Mouse (Mus musculus): ENCODE results near the gene Flot2. TPM values are rescaled to one million over a fixed set of nuclear protein-coding genes. Genes with fewer than 3 reads are reported as not detected.
A peak's percentile ranks its signal among the peaks of the same experiment; 100 is the strongest.
"Not testable (repeated sequence)": the region's sequence is repeated elsewhere in the genome, so short reads cannot be mapped to it uniquely, and the experiment has no call there.

Gene Flot2
- polyA plus RNA-seq, 1 experiment = 70.0 TPM

DNA sequence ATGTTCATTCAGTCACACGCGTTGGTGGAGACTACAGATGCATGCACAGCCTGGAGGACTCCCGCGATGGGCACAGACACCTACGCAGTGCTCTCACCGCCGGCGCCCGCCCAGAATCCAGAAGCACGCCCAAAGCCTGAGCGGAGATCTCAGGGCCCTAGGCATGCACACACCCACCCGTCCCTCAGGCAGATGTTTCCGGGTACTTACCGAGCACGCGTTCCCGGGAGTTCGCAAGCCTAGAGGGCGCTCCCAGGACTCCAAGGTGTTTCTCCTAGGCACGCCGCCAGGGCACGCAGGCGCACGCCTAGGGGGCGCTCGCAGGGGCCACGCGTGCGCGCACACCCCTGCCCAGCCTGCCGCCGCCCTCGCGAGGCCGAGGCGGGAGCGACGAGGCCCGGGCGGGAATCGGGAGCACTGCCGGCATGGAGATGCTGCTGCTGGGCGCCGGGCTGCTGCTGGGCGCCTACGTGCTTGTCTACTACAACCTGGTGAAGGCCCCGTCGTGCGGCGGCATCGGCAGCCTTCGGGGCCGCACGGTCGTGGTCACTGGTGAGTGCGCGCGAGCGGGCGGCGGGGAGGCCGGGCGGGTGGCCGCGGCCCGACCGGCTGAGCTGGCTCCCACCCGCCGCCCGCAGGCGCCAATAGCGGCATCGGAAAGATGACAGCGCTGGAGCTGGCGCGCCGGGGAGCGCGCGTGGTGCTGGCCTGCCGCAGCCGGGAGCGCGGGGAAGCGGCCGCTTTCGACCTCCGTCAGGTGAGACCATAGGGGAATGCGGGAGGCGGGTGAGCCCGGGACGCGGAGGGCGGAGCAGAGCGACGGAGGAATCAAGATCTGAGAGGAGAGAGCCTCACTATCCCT, 5.6 kb upstream of the Flot2 start, which contains the start of gene Dhrs13:
Dhrs13 (plus strand) TSS at position 334 of the 862 bp plus-strand sequence.
- H3K4me1 ChIP-seq (ENCODE audit: control insufficient read depth, insufficient read depth, low read length) = peaks cover 4% of the 10 kb centered on the region
- peak within 1 kb of the TSS; percentile 59 for H3K4me3 ChIP-seq (ENCODE audit: insufficient read depth, low read length)
- peak; percentile 89 for TF ChIP-seq CTCF (IDR thresholded peaks at IDR 0.05; ENCODE audit: borderline replicate concordance, insufficient read depth, low read length)
- TF ChIP-seq POLR2A (IDR thresholded peaks at IDR 0.05; ENCODE audit: low read depth, low read length) = peak; percentile 60
- peak within 1 kb of the TSS; percentile 55 for H3K27ac ChIP-seq (ENCODE audit: insufficient read depth, low read length)

DNA sequence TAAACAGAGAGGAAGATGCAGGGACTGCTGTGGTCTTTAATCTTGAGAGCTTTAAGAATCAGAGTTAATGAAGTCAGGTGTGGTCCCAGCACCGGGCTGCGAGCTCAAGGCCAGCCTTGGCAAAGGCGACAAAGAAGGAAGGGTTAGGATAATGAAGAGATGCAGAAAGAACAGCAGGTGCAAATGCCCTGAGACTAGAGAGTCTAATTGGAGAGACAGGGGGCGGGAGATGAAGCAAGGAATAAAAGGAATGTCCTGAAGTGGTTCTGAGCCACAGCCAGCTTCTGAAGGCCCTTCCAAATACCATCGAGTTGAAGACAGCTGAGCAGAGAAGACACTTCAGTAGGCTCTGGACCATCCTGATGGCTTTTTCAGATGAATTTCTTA, 4.9 kb upstream of the Flot2 start:
- TF ChIP-seq POLR2A (IDR thresholded peaks at IDR 0.05; ENCODE audit: low read depth, low read length) (no peak), CTCF (IDR thresholded peaks at IDR 0.05; ENCODE audit: borderline replicate concordance, insufficient read depth, low read length) (no peak)
- Histone ChIP-seq H3K4me1 (ENCODE audit: control insufficient read depth, insufficient read depth, low read length) (peaks cover 4% of the 10 kb centered on the region), H3K27ac (ENCODE audit: insufficient read depth, low read length) (0 out of 2 replicates have a peak overlapping the region, but pooled peaks have one; percentile 55), H3K4me3 (ENCODE audit: insufficient read depth, low read length) (peak overlapping the region; percentile 59)

DNA sequence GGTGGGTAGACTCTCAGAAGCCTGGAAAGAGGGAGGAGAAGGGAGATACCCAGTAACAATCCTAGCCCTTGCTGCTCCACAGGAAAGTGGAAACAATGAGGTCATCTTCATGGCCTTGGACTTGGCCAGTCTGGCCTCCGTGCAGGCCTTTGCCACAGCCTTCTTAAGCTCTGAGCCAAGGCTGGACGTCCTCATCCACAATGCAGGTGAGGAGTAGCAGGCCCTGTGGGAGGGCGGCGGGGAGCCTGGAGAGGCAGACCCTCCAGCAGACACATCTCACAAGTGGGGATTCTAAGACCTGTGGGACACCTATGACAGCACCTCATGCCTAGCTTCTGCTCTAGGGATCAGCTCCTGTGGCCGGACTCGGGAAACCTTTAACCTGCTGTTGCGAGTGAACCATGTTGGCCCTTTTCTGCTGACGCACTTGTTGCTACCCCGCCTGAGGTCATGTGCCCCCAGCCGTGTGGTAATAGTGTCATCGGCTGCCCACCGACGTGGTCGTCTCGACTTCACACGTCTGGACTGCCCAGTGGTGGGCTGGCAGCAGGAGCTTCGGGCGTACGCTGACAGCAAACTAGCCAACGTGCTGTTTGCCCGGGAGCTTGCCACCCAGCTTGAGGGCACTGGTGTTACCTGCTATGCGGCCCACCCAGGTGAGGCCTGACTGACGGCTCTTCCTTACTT, 3.7 kb upstream of the Flot2 start:
- TF ChIP-seq POLR2A (IDR thresholded peaks at IDR 0.05; ENCODE audit: low read depth, low read length) (no peak), CTCF (IDR thresholded peaks at IDR 0.05; ENCODE audit: borderline replicate concordance, insufficient read depth, low read length) (no peak)
- H3K4me1 ChIP-seq (ENCODE audit: control insufficient read depth, insufficient read depth, low read length) = peaks cover 4% of the 10 kb centered on the region
- H3K27ac ChIP-seq (ENCODE audit: insufficient read depth, low read length) = no peak overlapping the region
- H3K4me3 ChIP-seq (ENCODE audit: insufficient read depth, low read length) = no peak overlapping the region

DNA sequence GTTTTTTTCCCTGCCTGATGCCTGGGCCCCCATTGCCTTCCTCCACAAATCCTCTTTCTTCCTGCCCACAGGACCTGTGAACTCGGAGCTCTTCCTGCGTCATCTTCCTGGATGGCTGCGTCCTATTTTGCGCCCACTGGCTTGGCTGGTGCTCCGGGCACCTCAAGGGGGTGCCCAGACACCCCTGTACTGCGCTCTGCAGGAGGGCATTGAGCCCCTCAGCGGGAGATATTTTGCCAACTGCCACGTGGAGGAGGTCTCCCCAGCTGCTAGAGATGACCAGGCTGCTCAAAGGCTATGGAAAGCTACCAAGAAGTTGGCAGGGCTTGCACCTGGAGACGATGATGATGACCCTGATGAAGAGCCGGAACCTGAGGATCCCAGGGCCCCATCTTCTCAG, 940 bp upstream of the Flot2 start:
- H3K4me3 ChIP-seq (ENCODE audit: insufficient read depth, low read length) = no peak overlapping the region
- TF ChIP-seq CTCF (IDR thresholded peaks at IDR 0.05; ENCODE audit: borderline replicate concordance, insufficient read depth, low read length) = no peak
- no peak for TF ChIP-seq POLR2A (IDR thresholded peaks at IDR 0.05; ENCODE audit: low read depth, low read length)
- H3K27ac ChIP-seq (ENCODE audit: insufficient read depth, low read length) = no peak overlapping the region

DNA sequence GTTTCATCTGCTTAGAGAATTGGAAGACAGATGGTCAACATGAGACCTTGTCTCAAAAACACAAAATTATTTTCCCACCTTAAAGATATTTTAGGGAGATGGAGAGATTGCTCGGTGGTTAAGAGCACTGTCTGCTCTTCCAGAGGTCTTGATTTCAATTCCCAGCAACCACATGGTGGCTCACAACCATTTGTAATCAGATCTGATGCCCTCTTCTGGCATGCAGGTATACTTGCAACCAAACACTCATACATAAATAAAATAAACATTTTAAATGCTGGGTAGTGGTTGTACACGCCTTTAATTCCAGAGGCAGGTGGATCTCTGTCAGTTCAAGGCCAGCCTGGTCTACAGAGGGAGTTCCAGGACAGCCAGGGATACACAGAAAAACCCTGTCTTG, 3.1 kb downstream of the Flot2 start:
- Histone ChIP-seq H3K27ac (ENCODE audit: insufficient read depth, low read length) (no peak overlapping the region), H3K4me1 (ENCODE audit: control insufficient read depth, insufficient read depth, low read length) (no peaks in the 10 kb centered on the region), H3K4me3 (ENCODE audit: insufficient read depth, low read length) (no peak overlapping the region)
- no peak for TF ChIP-seq POLR2A (IDR thresholded peaks at IDR 0.05; ENCODE audit: low read depth, low read length)
- TF ChIP-seq CTCF (IDR thresholded peaks at IDR 0.05; ENCODE audit: borderline replicate concordance, insufficient read depth, low read length) = no peak

More for the DNA sequence above, 940 bp upstream of the Flot2 start:
- no peaks in the 10 kb centered on the region for H3K4me1 ChIP-seq (ENCODE audit: control insufficient read depth, insufficient read depth, low read length)

DNA sequence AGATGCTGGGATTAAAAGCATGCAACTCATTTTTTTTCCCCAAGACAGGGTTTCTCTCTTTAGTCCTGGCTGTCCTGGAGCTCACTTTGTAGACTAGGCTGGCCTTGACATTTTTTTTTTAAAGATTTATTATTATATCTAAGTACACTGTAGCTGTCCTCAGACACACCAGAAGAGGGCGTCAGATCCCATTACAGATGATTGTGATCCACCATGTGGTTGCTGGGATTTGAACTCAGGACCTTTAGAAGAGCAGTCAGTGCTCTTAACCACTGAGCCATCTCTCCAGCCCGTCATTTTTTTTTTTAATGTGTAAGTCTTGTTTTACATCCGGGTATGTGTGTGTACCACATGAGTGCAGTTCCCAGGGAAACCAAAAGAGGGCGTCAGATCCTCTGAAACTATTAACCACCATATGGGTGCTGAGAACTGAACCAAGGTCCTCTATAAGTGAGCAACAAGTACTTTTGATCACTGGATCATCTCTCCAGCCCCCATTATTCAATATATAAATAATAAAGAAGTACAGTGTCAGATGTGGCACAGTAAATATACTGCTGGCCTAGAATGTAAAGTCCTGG, 4.6 kb downstream of the Flot2 start:
- not testable (repeated sequence) for H3K4me3 ChIP-seq (ENCODE audit: insufficient read depth, low read length); H3K27ac ChIP-seq (ENCODE audit: insufficient read depth, low read length); H3K4me1 ChIP-seq (ENCODE audit: control insufficient read depth, insufficient read depth, low read length)

DNA sequence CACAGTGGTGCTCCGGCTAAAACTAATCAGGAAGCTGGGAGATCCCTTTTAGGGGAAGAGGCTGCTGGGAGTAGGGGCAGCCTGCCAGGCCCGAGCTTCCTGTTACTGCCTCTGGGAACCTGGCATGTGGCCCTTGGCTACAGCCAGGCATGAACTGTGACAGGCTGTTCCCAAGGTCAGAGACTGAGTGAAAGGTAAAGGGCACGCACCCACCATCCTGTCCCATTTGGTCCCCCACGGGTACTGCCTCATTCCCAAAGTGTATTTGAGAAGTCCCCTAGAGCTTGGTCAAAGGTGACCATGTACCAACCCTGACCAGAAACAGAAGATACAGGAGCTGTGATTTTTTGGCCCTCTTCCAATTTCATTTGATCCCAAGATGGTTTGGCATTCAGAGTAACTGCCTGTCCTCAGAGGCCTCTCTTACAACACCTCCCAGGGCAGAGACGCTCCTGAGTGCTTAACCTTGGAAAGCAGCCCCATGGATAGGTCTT, 7.1 kb downstream of the Flot2 start:
- no peak for TF ChIP-seq CTCF (IDR thresholded peaks at IDR 0.05; ENCODE audit: borderline replicate concordance, insufficient read depth, low read length)
- no peak for TF ChIP-seq POLR2A (IDR thresholded peaks at IDR 0.05; ENCODE audit: low read depth, low read length)
- Histone ChIP-seq H3K4me3 (ENCODE audit: insufficient read depth, low read length) (no peak overlapping the region), H3K4me1 (ENCODE audit: control insufficient read depth, insufficient read depth, low read length) (no peaks in the 10 kb centered on the region), H3K27ac (ENCODE audit: insufficient read depth, low read length) (no peak overlapping the region)

DNA sequence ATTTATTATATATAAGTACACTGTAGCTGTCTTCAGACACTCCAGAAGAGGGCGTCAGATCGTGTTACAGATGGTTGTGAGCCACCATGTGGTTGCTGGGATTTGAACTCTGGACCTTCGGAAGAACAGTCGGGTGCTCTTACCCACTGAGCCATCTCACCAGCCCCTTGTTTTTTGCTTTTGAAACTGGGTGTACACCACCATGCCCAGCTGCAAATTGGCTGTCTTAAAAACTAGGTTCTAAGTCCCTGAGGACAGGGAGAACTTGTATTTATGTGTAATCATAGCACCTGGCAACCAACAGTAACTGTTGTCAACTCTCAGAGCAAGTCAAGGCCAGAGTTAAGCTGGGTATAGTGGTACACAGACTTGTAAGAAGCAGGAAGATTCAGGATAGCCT, 10.9 kb downstream of the Flot2 start:
- not testable (repeated sequence) for H3K4me3 ChIP-seq (ENCODE audit: insufficient read depth, low read length); H3K4me1 ChIP-seq (ENCODE audit: control insufficient read depth, insufficient read depth, low read length); H3K27ac ChIP-seq (ENCODE audit: insufficient read depth, low read length)

DNA sequence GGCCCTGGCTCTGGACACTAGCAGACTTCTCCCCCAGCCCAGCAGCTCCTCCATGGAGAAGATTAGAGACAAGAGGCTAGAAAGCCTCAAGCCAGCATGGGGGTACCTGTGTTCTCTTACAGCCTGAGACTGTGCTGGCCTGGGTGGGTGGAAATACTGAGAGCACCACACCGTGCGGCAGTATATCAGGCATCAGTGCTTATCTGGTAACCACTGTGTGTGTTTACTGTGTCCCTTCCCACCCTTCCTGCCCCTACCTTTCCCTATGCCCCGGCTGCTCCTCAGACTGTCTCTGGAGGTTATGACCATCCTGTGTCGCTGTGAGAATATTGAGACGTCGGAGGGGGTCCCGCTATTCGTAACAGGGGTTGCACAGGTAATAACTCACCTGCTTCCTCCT, 15.3 kb downstream of the Flot2 start:
- Histone ChIP-seq H3K4me1 (ENCODE audit: control insufficient read depth, insufficient read depth, low read length) (no peaks in the 10 kb centered on the region), H3K27ac (ENCODE audit: insufficient read depth, low read length) (no peak overlapping the region), H3K4me3 (ENCODE audit: insufficient read depth, low read length) (no peak overlapping the region)
- no peak for TF ChIP-seq POLR2A (IDR thresholded peaks at IDR 0.05; ENCODE audit: low read depth, low read length)
- no peak for TF ChIP-seq CTCF (IDR thresholded peaks at IDR 0.05; ENCODE audit: borderline replicate concordance, insufficient read depth, low read length)

DNA sequence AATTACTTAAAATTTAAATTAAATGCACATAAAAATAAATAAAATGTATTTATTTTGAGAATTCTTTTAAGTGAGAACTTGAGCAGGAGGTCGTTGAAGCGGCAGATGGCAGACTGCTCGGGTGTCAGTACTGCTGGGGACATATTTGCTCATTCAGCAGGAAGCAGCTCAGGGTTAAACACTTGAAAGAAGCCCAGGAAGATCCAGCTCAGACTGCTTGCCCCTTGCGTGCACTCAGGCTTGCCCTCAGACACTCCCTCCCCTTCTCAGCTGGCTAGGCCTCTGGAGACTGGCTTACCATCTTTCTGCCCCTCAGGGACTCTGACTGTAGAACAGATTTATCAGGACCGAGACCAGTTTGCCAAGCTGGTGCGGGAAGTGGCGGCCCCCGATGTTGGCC, 19.2 kb downstream of the Flot2 start:
- H3K4me3 ChIP-seq (ENCODE audit: insufficient read depth, low read length) = no peak overlapping the region
- no peak overlapping the region for H3K27ac ChIP-seq (ENCODE audit: insufficient read depth, low read length)
- H3K4me1 ChIP-seq (ENCODE audit: control insufficient read depth, insufficient read depth, low read length) = no peaks in the 10 kb centered on the region
- TF ChIP-seq CTCF (IDR thresholded peaks at IDR 0.05; ENCODE audit: borderline replicate concordance, insufficient read depth, low read length) (no peak), POLR2A (IDR thresholded peaks at IDR 0.05; ENCODE audit: low read depth, low read length) (no peak)
